Mouse (Mus musculus): ENCODE measurements at regions not wholly inside any gene's neighbourhood (a gene's known extent, or its start where the extent isn't known, plus 50 kb on each side); places are given as distances from the start of the nearest gene placed in this dataset.

GRCm38 (mm10) chr6:98690133-98690532, 347.6 kb upstream of the Gm765 start:
- TF ChIP-seq CTCF (IDR thresholded peaks at IDR 0.05; ENCODE audit: borderline replicate concordance, insufficient read depth, low read length) (no peak), POLR2A (IDR thresholded peaks at IDR 0.05; ENCODE audit: low read depth, low read length) (no peak)

Data from embryonic fibroblast, embryonic 13.5 days (primary cell).